Mouse (Mus musculus): Measurements from ENCODE around the gene Hexim1. TPM values are rescaled to one million over a fixed set of nuclear protein-coding genes. Genes with fewer than 3 reads are reported as not detected.

Hexim1 gene
- polyA plus RNA-seq, 1 experiment from 2014 or later: 1.7 TPM

GRCm38 (mm10) chr11:103114270-103114943 lies 1.6 kb upstream of the Hexim1 start:
- H3K27me3 ChIP-seq (ENCODE audit: insufficient read depth, poor library complexity, severe bottlenecking): peaks cover 41% of the 10 kb centered on the region
- no peaks in the 10 kb centered on the region for H3K9me3 ChIP-seq
- H3K36me3 ChIP-seq: no peaks in the 10 kb centered on the region
- no peak for DNase-seq (ENCODE audit: low spot score)
- H3K27ac ChIP-seq: peak overlapping the region; percentile 95
- WGBS: 87% methylated on average over 11 of the region's 11 CpGs
- H3K4me3 ChIP-seq: peak overlapping the region; percentile 61
- peaks cover 55% of the 10 kb centered on the region for H3K4me1 ChIP-seq (replicated peaks)

- Histone ChIP-seq H3K27ac (peak overlapping the region; percentile 95), H3K4me3 (peak overlapping the region; percentile 61), H3K9me3 (no peaks in the 10 kb centered on the region), H3K27me3 (ENCODE audit: insufficient read depth, poor library complexity, severe bottlenecking) (peaks cover 37% of the 10 kb centered on the region), H3K4me1 (replicated peaks) (peaks cover 58% of the 10 kb centered on the region), H3K36me3 (no peaks in the 10 kb centered on the region)
- DNase-seq (ENCODE audit: low spot score): peak; percentile 83
- under 1% methylated on average over 34 of the region's 34 CpGs for WGBS
These were observed 646 bp upstream of the Hexim1 start for GRCm38 (mm10) chr11:103115163-103116007.

GRCm38 (mm10) chr11:103116959-103117590 lies 1.0 kb downstream of the Hexim1 start:
- Histone ChIP-seq H3K27ac (peak overlapping the region; percentile 95), H3K4me1 (replicated peaks) (peaks cover 48% of the 10 kb centered on the region), H3K27me3 (ENCODE audit: insufficient read depth, poor library complexity, severe bottlenecking) (peaks cover 20% of the 10 kb centered on the region), H3K4me3 (peak overlapping the region; percentile 61), H3K36me3 (no peaks in the 10 kb centered on the region), H3K9me3 (no peaks in the 10 kb centered on the region)
- WGBS: under 1% methylated on average over 35 of the region's 35 CpGs
- DNase-seq (ENCODE audit: low spot score): peak; percentile 71

DNA sequence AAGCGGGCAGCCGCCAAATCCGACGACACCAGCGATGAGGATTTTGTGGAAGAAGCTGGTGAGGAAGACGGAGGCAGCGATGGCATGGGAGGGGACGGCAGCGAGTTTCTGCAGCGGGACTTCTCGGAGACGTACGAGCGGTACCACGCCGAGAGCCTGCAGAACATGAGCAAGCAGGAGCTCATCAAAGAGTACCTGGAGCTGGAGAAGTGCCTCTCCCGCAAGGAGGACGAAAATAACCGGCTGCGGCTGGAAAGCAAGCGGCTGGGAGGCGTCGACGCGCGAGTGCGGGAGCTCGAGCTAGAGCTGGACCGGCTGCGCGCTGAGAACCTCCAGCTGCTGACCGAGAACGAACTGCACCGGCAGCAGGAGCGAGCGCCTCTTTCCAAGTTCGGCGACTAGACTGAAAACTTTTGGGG lies 1.6 kb downstream of the Hexim1 start:
- H3K27me3 ChIP-seq (ENCODE audit: insufficient read depth, poor library complexity, severe bottlenecking): peaks cover 15% of the 10 kb centered on the region
- H3K4me3 ChIP-seq: peak overlapping the region; percentile 61
- no peaks in the 10 kb centered on the region for H3K9me3 ChIP-seq
- peak overlapping the region; percentile 95 for H3K27ac ChIP-seq
- H3K4me1 ChIP-seq (replicated peaks): peaks cover 43% of the 10 kb centered on the region
- under 1% methylated on average over 38 of the region's 38 CpGs for WGBS
- no peaks in the 10 kb centered on the region for H3K36me3 ChIP-seq
- DNase-seq (ENCODE audit: low spot score): peak; percentile 64

- H3K4me3 ChIP-seq: no peak overlapping the region
- H3K9me3 ChIP-seq: no peaks in the 10 kb centered on the region
- 92% methylated on average over 2 of the region's 2 CpGs for WGBS
- no peak overlapping the region for H3K27ac ChIP-seq
- H3K27me3 ChIP-seq (ENCODE audit: insufficient read depth, poor library complexity, severe bottlenecking): peaks cover 2% of the 10 kb centered on the region
- no peaks in the 10 kb centered on the region for H3K36me3 ChIP-seq
- peaks cover 38% of the 10 kb centered on the region for H3K4me1 ChIP-seq (replicated peaks)
- DNase-seq (ENCODE audit: low spot score): no peak
These were observed 2.8 kb downstream of the Hexim1 start for GRCm38 (mm10) chr11:103118866-103119265.

DNA sequence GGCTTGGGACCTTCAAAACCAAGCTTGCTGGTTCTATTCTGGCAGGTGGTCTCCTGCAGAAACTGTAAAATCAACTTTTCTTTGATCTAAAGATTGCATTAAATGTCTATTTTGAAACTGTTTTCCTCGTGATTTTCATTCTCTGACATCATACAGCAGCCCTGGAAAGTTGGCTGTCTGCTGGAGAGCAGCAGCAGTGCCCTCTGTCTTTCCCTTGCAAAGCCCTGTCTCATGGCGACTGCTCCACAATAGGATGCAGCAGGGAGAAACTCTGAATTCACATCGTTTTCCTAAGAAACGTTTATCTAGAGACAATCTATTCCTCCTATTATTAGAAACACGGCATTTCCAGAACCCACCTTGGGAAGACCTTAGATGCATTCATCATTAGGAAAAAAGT lies 3.6 kb downstream of the Hexim1 start:
- Histone ChIP-seq H3K27ac (no peak overlapping the region), H3K9me3 (no peaks in the 10 kb centered on the region), H3K27me3 (ENCODE audit: insufficient read depth, poor library complexity, severe bottlenecking) (no peaks in the 10 kb centered on the region), H3K36me3 (no peaks in the 10 kb centered on the region), H3K4me1 (replicated peaks) (peaks cover 34% of the 10 kb centered on the region), H3K4me3 (no peak overlapping the region)
- DNase-seq (ENCODE audit: low spot score): no peak
- 62% methylated on average over 5 of the region's 5 CpGs for WGBS

DNA sequence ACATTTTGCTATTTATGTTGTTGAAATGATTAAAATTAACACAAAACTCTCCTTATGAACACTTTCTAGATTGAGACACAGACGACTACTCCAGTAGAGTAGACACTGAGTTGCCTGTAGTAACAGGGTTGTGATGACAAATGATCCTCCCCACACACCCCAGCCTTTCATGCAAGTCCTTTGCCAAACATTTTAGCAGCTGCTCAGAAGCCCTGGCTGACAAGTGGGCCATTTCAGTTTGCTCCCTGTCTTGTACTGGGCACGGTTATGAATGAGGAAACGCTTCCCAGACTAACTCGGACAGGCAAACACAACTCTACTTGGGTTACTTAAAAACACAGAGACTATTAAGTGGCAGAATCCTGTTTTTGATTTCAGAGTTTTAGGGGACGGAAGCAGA lies 4.3 kb downstream of the Hexim1 start:
- H3K4me1 ChIP-seq (replicated peaks): peaks cover 30% of the 10 kb centered on the region
- H3K36me3 ChIP-seq: no peaks in the 10 kb centered on the region
- 82% methylated on average over 5 of the region's 5 CpGs for WGBS
- no peaks in the 10 kb centered on the region for H3K27me3 ChIP-seq (ENCODE audit: insufficient read depth, poor library complexity, severe bottlenecking)
- no peak for DNase-seq (ENCODE audit: low spot score)
- H3K27ac ChIP-seq: no peak overlapping the region
- H3K9me3 ChIP-seq: no peaks in the 10 kb centered on the region
- no peak overlapping the region for H3K4me3 ChIP-seq

- H3K4me3 ChIP-seq: peak within 1 kb of the TSS; percentile 98
- WGBS: 1% methylated on average over 39 of the region's 39 CpGs
- peak; percentile 71 for DNase-seq (ENCODE audit: low spot score)
- peaks cover 37% of the 10 kb centered on the region for H3K4me1 ChIP-seq (replicated peaks)
- no peaks in the 10 kb centered on the region for H3K27me3 ChIP-seq (ENCODE audit: insufficient read depth, poor library complexity, severe bottlenecking)
- H3K27ac ChIP-seq: peak within 1 kb of the TSS; percentile 100
- H3K36me3 ChIP-seq: peaks cover 8% of the 10 kb centered on the region; the same call in 1 of the 2 replicates
- H3K9me3 ChIP-seq: no peaks in the 10 kb centered on the region
These were observed 15.9 kb downstream of the Hexim1 start, which contains the start of gene Hexim2 for GRCm38 (mm10) chr11:103131701-103132575. TSS of gene Hexim2 (plus strand) at chr11:103132429.

- DNase-seq (ENCODE audit: low spot score): peak; percentile 100
These were observed 16.8 kb downstream of the Hexim1 start for GRCm38 (mm10) chr11:103132576-103133455.

DNA sequence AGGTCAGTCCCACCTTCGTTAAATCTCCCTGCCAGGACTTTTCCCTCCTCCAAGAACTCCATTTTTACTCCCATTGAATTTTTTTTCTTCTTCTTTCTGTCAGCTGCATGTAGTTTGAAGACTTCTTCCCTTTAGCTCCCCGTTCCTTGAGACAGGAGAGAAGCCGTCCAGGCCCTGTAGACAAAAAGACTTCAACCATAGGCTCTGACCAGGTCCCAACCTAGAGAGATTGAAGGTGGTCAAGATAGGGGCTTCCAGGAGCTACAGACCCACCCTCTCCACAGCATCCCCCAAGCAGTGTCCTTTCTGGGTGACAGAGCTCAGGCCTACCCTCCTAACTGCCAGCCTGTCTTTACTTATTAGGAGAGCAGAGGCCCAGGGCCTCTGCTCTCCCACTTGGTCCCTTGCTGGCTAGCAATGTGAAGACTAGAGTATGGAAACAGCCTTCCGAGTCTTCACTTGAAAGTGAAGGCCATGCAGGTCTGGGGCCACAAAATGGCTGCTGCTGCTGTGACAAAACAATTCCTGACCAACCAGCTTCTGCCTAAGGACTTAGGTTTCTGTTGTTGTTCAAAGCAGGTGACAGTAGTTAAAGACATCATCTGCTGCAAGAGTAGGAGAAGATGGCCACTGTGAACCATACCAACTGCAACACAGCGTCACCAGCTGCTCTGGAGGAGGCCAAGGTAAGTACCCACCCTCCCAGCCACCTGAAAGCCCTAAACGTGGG lies 17.6 kb downstream of the Hexim1 start:
- H3K9me3 ChIP-seq: no peaks in the 10 kb centered on the region
- H3K36me3 ChIP-seq: peaks cover 15% of the 10 kb centered on the region
- peak overlapping the region; percentile 90 for H3K27ac ChIP-seq
- WGBS: 56% methylated on average over 6 of the region's 6 CpGs
- H3K27me3 ChIP-seq (ENCODE audit: insufficient read depth, poor library complexity, severe bottlenecking): no peaks in the 10 kb centered on the region
- H3K4me1 ChIP-seq (replicated peaks): peaks cover 37% of the 10 kb centered on the region
- H3K4me3 ChIP-seq: peak overlapping the region; percentile 98
- no peak for DNase-seq (ENCODE audit: low spot score)

More at GRCm38 (mm10) chr11:103132576-103133455, 16.8 kb downstream of the Hexim1 start:
- H3K27me3 ChIP-seq (ENCODE audit: insufficient read depth, poor library complexity, severe bottlenecking): no peaks in the 10 kb centered on the region
- peak overlapping the region; percentile 100 for H3K27ac ChIP-seq
- H3K9me3 ChIP-seq: no peaks in the 10 kb centered on the region
- H3K36me3 ChIP-seq: peaks cover 8% of the 10 kb centered on the region; the same call in 1 of the 2 replicates
- H3K4me3 ChIP-seq: peak overlapping the region; percentile 98
- WGBS: under 1% methylated on average over 58 of the region's 58 CpGs
- H3K4me1 ChIP-seq (replicated peaks): peaks cover 37% of the 10 kb centered on the region

GRCm38 (mm10) chr11:103134221-103134620 lies 18.2 kb downstream of the Hexim1 start:
- 79% methylated on average over 3 of the region's 3 CpGs for WGBS
- peaks cover 37% of the 10 kb centered on the region for H3K4me1 ChIP-seq (replicated peaks)
- peaks cover 21% of the 10 kb centered on the region for H3K36me3 ChIP-seq
- no peaks in the 10 kb centered on the region for H3K9me3 ChIP-seq
- DNase-seq (ENCODE audit: low spot score): no peak
- no peak overlapping the region for H3K27ac ChIP-seq
- no peaks in the 10 kb centered on the region for H3K27me3 ChIP-seq (ENCODE audit: insufficient read depth, poor library complexity, severe bottlenecking)
- no peak overlapping the region for H3K4me3 ChIP-seq
